Mouse (Mus musculus): ENCODE measurements around the gene Ldb1. TPM values are rescaled to one million over a fixed set of nuclear protein-coding genes. Genes with fewer than 3 reads are reported as not detected.
A peak's percentile ranks its signal among the peaks of the same experiment; 100 is the strongest.

The Ldb1 gene
- polyA plus RNA-seq, 1 experiment from 2014 or later: 23.1 TPM

GRCm38 (mm10) chr19:46024959-46025358 lies 20.1 kb downstream of the Ldb1 start:
- 62% methylated on average over 6 of the region's 6 CpGs for WGBS (ENCODE audit: insufficient replicate concordance)
- no peaks in the 10 kb centered on the region; the same call in 1 of the 2 replicates for H3K4me1 ChIP-seq (ENCODE audit: control insufficient read depth, low read depth, low read length)
- ATAC-seq (ENCODE audit: low read depth): no peak
- H3K36me3 ChIP-seq (ENCODE audit: control insufficient read depth, insufficient read depth): no peaks in the 10 kb centered on the region
- no peak overlapping the region for H3K9ac ChIP-seq (ENCODE audit: low read depth, low read length)
- H3K27me3 ChIP-seq (ENCODE audit: control insufficient read depth, insufficient read depth, low read depth, low read length): no peaks in the 10 kb centered on the region
- no peaks in the 10 kb centered on the region for H3K9me3 ChIP-seq (replicated peaks; ENCODE audit: control insufficient read depth, low read length)
- H3K4me2 ChIP-seq (ENCODE audit: low read depth, low read length): no peak overlapping the region
- H3K27ac ChIP-seq (ENCODE audit: low read length): no peak overlapping the region
- no peak overlapping the region for H3K4me3 ChIP-seq (ENCODE audit: low read depth, low read length)

- no peaks in the 10 kb centered on the region; the same call in 1 of the 2 replicates for H3K9me3 ChIP-seq (replicated peaks; ENCODE audit: control insufficient read depth, low read length)
- 84% methylated on average over 2 of the region's 2 CpGs for WGBS (ENCODE audit: insufficient replicate concordance)
- H3K4me3 ChIP-seq (ENCODE audit: low read depth, low read length): no peak overlapping the region
- H3K27me3 ChIP-seq (ENCODE audit: control insufficient read depth, insufficient read depth, low read depth, low read length): no peaks in the 10 kb centered on the region
- H3K9ac ChIP-seq (ENCODE audit: low read depth, low read length): no peak overlapping the region
- ATAC-seq (ENCODE audit: low read depth): no peak
- H3K27ac ChIP-seq (ENCODE audit: low read length): no peak overlapping the region
- H3K4me2 ChIP-seq (ENCODE audit: low read depth, low read length): no peak overlapping the region
- no peaks in the 10 kb centered on the region for H3K4me1 ChIP-seq (ENCODE audit: control insufficient read depth, low read depth, low read length)
- no peaks in the 10 kb centered on the region for H3K36me3 ChIP-seq (ENCODE audit: control insufficient read depth, insufficient read depth)
Measured at GRCm38 (mm10) chr19:46016023-46016422, 29.0 kb downstream of the Ldb1 start.

GRCm38 (mm10) chr19:46014572-46015178 lies 30.3 kb downstream of the Ldb1 start:
- no peak overlapping the region for H3K9ac ChIP-seq (ENCODE audit: low read depth, low read length)
- no peaks in the 10 kb centered on the region for H3K4me1 ChIP-seq (ENCODE audit: control insufficient read depth, low read depth, low read length)
- H3K27me3 ChIP-seq (ENCODE audit: control insufficient read depth, insufficient read depth, low read depth, low read length): no peaks in the 10 kb centered on the region
- H3K36me3 ChIP-seq (ENCODE audit: control insufficient read depth, insufficient read depth): no peaks in the 10 kb centered on the region
- H3K4me3 ChIP-seq (ENCODE audit: low read depth, low read length): no peak overlapping the region
- H3K9me3 ChIP-seq (replicated peaks; ENCODE audit: control insufficient read depth, low read length): no peaks in the 10 kb centered on the region; the same call in 1 of the 2 replicates
- no peak overlapping the region for H3K4me2 ChIP-seq (ENCODE audit: low read depth, low read length)
- peak; percentile 71 for ATAC-seq (ENCODE audit: low read depth)
- H3K27ac ChIP-seq (ENCODE audit: low read length): no peak overlapping the region
- WGBS (ENCODE audit: insufficient replicate concordance): 16% methylated on average over 12 of the region's 12 CpGs

- ATAC-seq (ENCODE audit: low read depth): no peak
- 79% methylated on average over 7 of the region's 7 CpGs for WGBS (ENCODE audit: insufficient replicate concordance)
- Histone ChIP-seq H3K9ac (ENCODE audit: low read depth, low read length) (no peak overlapping the region), H3K4me3 (ENCODE audit: low read depth, low read length) (no peak overlapping the region), H3K36me3 (ENCODE audit: control insufficient read depth, insufficient read depth) (no peaks in the 10 kb centered on the region), H3K9me3 (replicated peaks; ENCODE audit: control insufficient read depth, low read length) (no peaks in the 10 kb centered on the region), H3K4me2 (ENCODE audit: low read depth, low read length) (no peak overlapping the region), H3K27ac (ENCODE audit: low read length) (no peak overlapping the region), H3K4me1 (ENCODE audit: control insufficient read depth, low read depth, low read length) (peaks cover 16% of the 10 kb centered on the region), H3K27me3 (ENCODE audit: control insufficient read depth, insufficient read depth, low read depth, low read length) (no peaks in the 10 kb centered on the region)
Measured at GRCm38 (mm10) chr19:46005680-46006079, 39.3 kb downstream of the Ldb1 start.

GRCm38 (mm10) chr19:46004814-46005466 lies 40.1 kb downstream of the Ldb1 start:
- Histone ChIP-seq H3K27ac (ENCODE audit: low read length) (no peak overlapping the region), H3K4me2 (ENCODE audit: low read depth, low read length) (no peak overlapping the region), H3K9me3 (replicated peaks; ENCODE audit: control insufficient read depth, low read length) (no peaks in the 10 kb centered on the region), H3K36me3 (ENCODE audit: control insufficient read depth, insufficient read depth) (no peaks in the 10 kb centered on the region), H3K4me1 (ENCODE audit: control insufficient read depth, low read depth, low read length) (peaks cover 16% of the 10 kb centered on the region), H3K9ac (ENCODE audit: low read depth, low read length) (no peak overlapping the region), H3K27me3 (ENCODE audit: control insufficient read depth, insufficient read depth, low read depth, low read length) (no peaks in the 10 kb centered on the region), H3K4me3 (ENCODE audit: low read depth, low read length) (no peak overlapping the region)
- ATAC-seq (ENCODE audit: low read depth): no peak
- WGBS (ENCODE audit: insufficient replicate concordance): 82% methylated on average over 17 of the region's 17 CpGs

- WGBS (ENCODE audit: insufficient replicate concordance): under 1% methylated on average over 70 of the region's 70 CpGs
- Histone ChIP-seq H3K4me3 (ENCODE audit: low read depth, low read length) (peak within 1 kb of the TSS; percentile 74), H3K4me1 (ENCODE audit: control insufficient read depth, low read depth, low read length) (peaks cover 22% of the 10 kb centered on the region)
Measured at GRCm38 (mm10) chr19:46003371-46004226, 41.4 kb downstream of the Ldb1 start, which contains the start of gene Hps6. Gene Hps6 (plus strand): TSS chr19:46003508.

GRCm38 (mm10) chr19:46002279-46002678 lies 42.7 kb downstream of the Ldb1 start:
- Histone ChIP-seq H3K4me3 (ENCODE audit: low read depth, low read length) (no peak overlapping the region), H3K9me3 (replicated peaks; ENCODE audit: control insufficient read depth, low read length) (no peaks in the 10 kb centered on the region), H3K9ac (ENCODE audit: low read depth, low read length) (no peak overlapping the region), H3K27me3 (ENCODE audit: control insufficient read depth, insufficient read depth, low read depth, low read length) (no peaks in the 10 kb centered on the region), H3K36me3 (ENCODE audit: control insufficient read depth, insufficient read depth) (no peaks in the 10 kb centered on the region), H3K4me1 (ENCODE audit: control insufficient read depth, low read depth, low read length) (peaks cover 29% of the 10 kb centered on the region), H3K4me2 (ENCODE audit: low read depth, low read length) (no peak overlapping the region), H3K27ac (ENCODE audit: low read length) (no peak overlapping the region)
- 52% methylated on average over 9 of the region's 9 CpGs for WGBS (ENCODE audit: insufficient replicate concordance)
- no peak for ATAC-seq (ENCODE audit: low read depth)

More at GRCm38 (mm10) chr19:46003371-46004226, 41.4 kb downstream of the Ldb1 start, which contains the start of gene Hps6:
- H3K9me3 ChIP-seq (replicated peaks; ENCODE audit: control insufficient read depth, low read length): no peaks in the 10 kb centered on the region
- peak; percentile 92 for ATAC-seq (ENCODE audit: low read depth)
- H3K4me2 ChIP-seq (ENCODE audit: low read depth, low read length): peak within 1 kb of the TSS; percentile 99
- peak within 1 kb of the TSS; percentile 59; the same call in 1 of the 2 replicates for H3K27ac ChIP-seq (ENCODE audit: low read length)
- H3K9ac ChIP-seq (ENCODE audit: low read depth, low read length): peak within 1 kb of the TSS; percentile 80
- H3K36me3 ChIP-seq (ENCODE audit: control insufficient read depth, insufficient read depth): no peaks in the 10 kb centered on the region
- H3K27me3 ChIP-seq (ENCODE audit: control insufficient read depth, insufficient read depth, low read depth, low read length): no peaks in the 10 kb centered on the region

- Histone ChIP-seq H3K9ac (ENCODE audit: low read depth, low read length) (no peak overlapping the region), H3K9me3 (replicated peaks; ENCODE audit: control insufficient read depth, low read length) (no peaks in the 10 kb centered on the region), H3K36me3 (ENCODE audit: control insufficient read depth, insufficient read depth) (no peaks in the 10 kb centered on the region), H3K27me3 (ENCODE audit: control insufficient read depth, insufficient read depth, low read depth, low read length) (no peaks in the 10 kb centered on the region), H3K4me2 (ENCODE audit: low read depth, low read length) (peak overlapping the region; percentile 63; the same call in 1 of the 2 replicates), H3K27ac (ENCODE audit: low read length) (no peak overlapping the region), H3K4me1 (ENCODE audit: control insufficient read depth, low read depth, low read length) (peaks cover 31% of the 10 kb centered on the region), H3K4me3 (ENCODE audit: low read depth, low read length) (no peak overlapping the region)
- no peak for ATAC-seq (ENCODE audit: low read depth)
- WGBS (ENCODE audit: insufficient replicate concordance): 58% methylated on average over 1 of the region's 1 CpGs
Measured at GRCm38 (mm10) chr19:45999378-45999777, 45.6 kb downstream of the Ldb1 start.
